Mouse (Mus musculus) heart, postnatal 0 days (tissue): ENCODE measurements around the gene Rabac1. TPM values are rescaled to one million over a fixed set of nuclear protein-coding genes. Genes with fewer than 3 reads are reported as not detected.
A peak's percentile ranks its signal among the peaks of the same experiment; 100 is the strongest.

Source experiments
- ATAC-seq: fragments of 200-750 bp; cut with Nextera tagmentation; 2 replicates; pipeline ENCODE4 v1.8.0; 2017; ENCODE audit warnings: low read depth, moderate number of reproducible peaks, moderate library complexity; ENCODE audit not compliant: insufficient read depth
- DNase-seq: peaks from one replicate; pipeline ENCODE4 v3.0.0-alpha.2; 2016; ENCODE audit warnings: low spot score
- H3K27ac ChIP-seq: fragments of 300-500 bp; sonication (generic); 2 replicates; pipeline ENCODE4 v1.5.1; 2014; ENCODE audit warnings: low read depth, mild to moderate bottlenecking
- H3K27me3 ChIP-seq: fragments of 300-500 bp; sonication (generic); 2 replicates; pipeline ENCODE4 v1.6.1; 2014; ENCODE audit warnings: low read length, mixed read lengths; ENCODE audit not compliant: control insufficient read depth, insufficient read depth
- H3K36me3 ChIP-seq: fragments of 300-500 bp; sonication (generic); replicated peaks from 2 replicates; pipeline ENCODE4 v1.6.1; 2014; ENCODE audit warnings: low read length, mixed read lengths; ENCODE audit not compliant: control insufficient read depth, insufficient read depth
- H3K4me1 ChIP-seq: fragments of 300-500 bp; sonication (generic); 2 replicates; pipeline ENCODE4 v1.6.1; 2014; ENCODE audit warnings: antibody characterized with exemption; ENCODE audit not compliant: control insufficient read depth, insufficient read depth
- H3K4me2 ChIP-seq: fragments of 300-500 bp; sonication (generic); 2 replicates; pipeline ENCODE4 v1.6.1; 2014; ENCODE audit warnings: low read depth, mild to moderate bottlenecking, low read length, moderate library complexity
- H3K4me3 ChIP-seq: fragments of 300-500 bp; sonication (generic); 2 replicates; pipeline ENCODE4 v1.5.1; 2014; ENCODE audit warnings: low read depth, low read length
- H3K9ac ChIP-seq: fragments of 300-500 bp; sonication (generic); replicated peaks from 2 replicates; pipeline ENCODE4 v1.6.1; 2014; ENCODE audit warnings: low read depth, low read length, mixed read lengths
- H3K9me3 ChIP-seq: fragments of 300-500 bp; sonication (generic); replicated peaks from 2 replicates; pipeline ENCODE4 v1.6.1; 2016; ENCODE audit warnings: low read length; ENCODE audit not compliant: control insufficient read depth
- CTCF ChIP-seq: IDR thresholded peaks from 2 replicates; pipeline ENCODE4 v1.5.1; 2016; ENCODE audit warnings: antibody characterized with exemption, control low read depth, low read depth
- EP300 ChIP-seq: IDR thresholded peaks from 2 replicates; pipeline ENCODE4 v1.6.1; 2016; ENCODE audit warnings: antibody characterized with exemption, low read depth
- WGBS: fragments of 180-500 bp; shearing (Covaris S2); extraction: QIAGEN DNeasy Blood & Tissue Kit; methylation state at CpG from one replicate; pipeline ENCODE4 v1.1.7; 2014; 5-methylcytosine and 5-hydroxymethylcytosine counted together
- polyA plus RNA-seq: library from polyadenylated mRNA; unstranded; fragments of >200 nt; fragmentation: Nextera tagmentation; extraction: Ambion mirVana; gene quantifications from 2 replicates; pipeline ENCODE4 v1.2.1, GENCODE M21; 2015
- total RNA-seq: library from RNA; depleted of rRNA; stranded (reverse); fragments of >200 nt; gene quantifications from 2 replicates; pipeline ENCODE4 v1.2.3, GENCODE M21; 2014; ENCODE audit warnings: low replicate concordance

Gene Rabac1
- total and polyA plus RNA-seq, 2 experiments from 2014 or later = 357 to 609 TPM

- H3K9ac ChIP-seq = no peak overlapping the region
- no peak overlapping the region for H3K4me2 ChIP-seq
- no peak overlapping the region for H3K4me3 ChIP-seq
- DNase-seq (peak; percentile 66), ATAC-seq (no peak)
- no peaks in the 10 kb centered on the region for H3K9me3 ChIP-seq
- peaks cover 5% of the 10 kb centered on the region for H3K36me3 ChIP-seq
- 28% methylated on average over 9 of the region's 9 CpGs for WGBS
- no peak overlapping the region for H3K27ac ChIP-seq
- H3K4me1 ChIP-seq = no peaks in the 10 kb centered on the region
- peak; percentile 66 for TF ChIP-seq CTCF
- no peak for TF ChIP-seq EP300
- H3K27me3 ChIP-seq = no peaks in the 10 kb centered on the region
Measured at GRCm38 (mm10) chr7:24974893-24975595, 2.5 kb upstream of the Rabac1 start.

- H3K27me3 ChIP-seq = no peaks in the 10 kb centered on the region
- no peak for TF ChIP-seq CTCF
- TF ChIP-seq EP300 = no peak
- ATAC-seq = no peak
- H3K36me3 ChIP-seq = peaks cover 14% of the 10 kb centered on the region
- no peak overlapping the region for H3K4me3 ChIP-seq
- 55% methylated on average over 5 of the region's 5 CpGs for WGBS
- H3K9ac ChIP-seq = no peak overlapping the region
- no peak for DNase-seq
- H3K4me2 ChIP-seq = no peak overlapping the region
- no peak overlapping the region for H3K27ac ChIP-seq
- no peaks in the 10 kb centered on the region for H3K9me3 ChIP-seq
- H3K4me1 ChIP-seq = no peaks in the 10 kb centered on the region
Measured at GRCm38 (mm10) chr7:24973902-24974301, 1.3 kb upstream of the Rabac1 start.

- Histone ChIP-seq H3K9me3 (no peaks in the 10 kb centered on the region), H3K4me3 (no peak overlapping the region), H3K27me3 (no peaks in the 10 kb centered on the region), H3K4me1 (no peaks in the 10 kb centered on the region), H3K4me2 (no peak overlapping the region), H3K9ac (no peak overlapping the region), H3K27ac (no peak overlapping the region), H3K36me3 (peaks cover 14% of the 10 kb centered on the region)
- no peak for DNase-seq
- 75% methylated on average over 4 of the region's 4 CpGs for WGBS
- no peak for ATAC-seq
- TF ChIP-seq EP300 (no peak), CTCF (no peak)
Measured at GRCm38 (mm10) chr7:24973208-24973607, 654 bp upstream of the Rabac1 start.

GRCm38 (mm10) chr7:24971261-24971971 lies 1.1 kb downstream of the Rabac1 start:
- TF ChIP-seq EP300 (no peak), CTCF (peak; percentile 76)
- Histone ChIP-seq H3K4me1 (no peaks in the 10 kb centered on the region), H3K27ac (peak overlapping the region; percentile 88; the same call in 1 of the 2 replicates), H3K36me3 (peaks cover 14% of the 10 kb centered on the region), H3K9ac (0 out of 2 replicates have a peak overlapping the region, but pooled peaks have one; percentile 7), H3K4me3 (peak overlapping the region; percentile 84), H3K9me3 (no peaks in the 10 kb centered on the region), H3K27me3 (no peaks in the 10 kb centered on the region), H3K4me2 (peak overlapping the region; percentile 77)
- 9% methylated on average over 17 of the region's 19 CpGs for WGBS
- DNase-seq (peak; percentile 54), ATAC-seq (no peak)

GRCm38 (mm10) chr7:24970341-24970740 lies 2.2 kb downstream of the Rabac1 start:
- DNase-seq (no peak), ATAC-seq (no peak)
- WGBS = 94% methylated on average over 3 of the region's 3 CpGs
- no peaks in the 10 kb centered on the region for H3K4me1 ChIP-seq
- no peak overlapping the region for H3K4me2 ChIP-seq
- H3K36me3 ChIP-seq = peaks cover 14% of the 10 kb centered on the region
- TF ChIP-seq EP300 (no peak), CTCF (no peak)
- H3K27me3 ChIP-seq = no peaks in the 10 kb centered on the region
- H3K27ac ChIP-seq = no peak overlapping the region
- H3K4me3 ChIP-seq = no peak overlapping the region
- no peak overlapping the region for H3K9ac ChIP-seq
- H3K9me3 ChIP-seq = no peaks in the 10 kb centered on the region

- WGBS = 79% methylated on average over 12 of the region's 12 CpGs
- Histone ChIP-seq H3K27me3 (no peaks in the 10 kb centered on the region), H3K9me3 (no peaks in the 10 kb centered on the region), H3K9ac (no peak overlapping the region), H3K27ac (no peak overlapping the region), H3K36me3 (peaks cover 14% of the 10 kb centered on the region), H3K4me1 (no peaks in the 10 kb centered on the region), H3K4me3 (no peak overlapping the region), H3K4me2 (no peak overlapping the region)
- no peak for DNase-seq
- TF ChIP-seq EP300 = no peak
- TF ChIP-seq CTCF = no peak
- ATAC-seq = no peak
Measured at GRCm38 (mm10) chr7:24969805-24970204, 2.7 kb downstream of the Rabac1 start.
